Mouse (Mus musculus) ES-Bruce4 (cell line): Measurements from ENCODE around the gene Kcnk5. TPM values are rescaled to one million over a fixed set of nuclear protein-coding genes. Genes with fewer than 3 reads are reported as not detected.

ENCODE experiments used
- H3K27ac ChIP-seq: 2 replicates; pipeline ENCODE4 v1.5.1; 2012; ENCODE audit warnings: low read length, inconsistent platforms; ENCODE audit not compliant: insufficient read depth
- H3K27me3 ChIP-seq: 2 replicates; pipeline ENCODE4 v1.6.1; 2012; ENCODE audit warnings: mild to moderate bottlenecking, low read length, inconsistent platforms; ENCODE audit not compliant: control insufficient read depth, poor library complexity, insufficient read depth, severe bottlenecking
- H3K36me3 ChIP-seq: 2 replicates; pipeline ENCODE4 v1.6.1; 2012; ENCODE audit warnings: inconsistent platforms, mild to moderate bottlenecking, low read length, moderate library complexity; ENCODE audit not compliant: control insufficient read depth, poor library complexity, insufficient read depth, severe bottlenecking
- H3K4me1 ChIP-seq: one replicate; pipeline ENCODE4 v1.8.1; 2011; ENCODE audit warnings: low read length; ENCODE audit not compliant: control insufficient read depth, insufficient read depth
- H3K4me3 ChIP-seq: 2 replicates; pipeline ENCODE4 v1.5.1; 2011; ENCODE audit warnings: low read depth, mild to moderate bottlenecking, low read length
- H3K9ac ChIP-seq: 2 replicates; pipeline ENCODE4 v1.6.1; 2012; ENCODE audit warnings: low read depth, mild to moderate bottlenecking, inconsistent platforms; ENCODE audit not compliant: poor library complexity, severe bottlenecking
- H3K9me3 ChIP-seq: replicated peaks from 2 replicates; pipeline ENCODE4 v1.6.1; 2012; ENCODE audit warnings: mild to moderate bottlenecking, low read length, inconsistent platforms; ENCODE audit not compliant: control insufficient read depth, poor library complexity, insufficient read depth, severe bottlenecking
- CTCF ChIP-seq: IDR thresholded peaks from one replicate; pipeline ENCODE4 v1.8.1; 2011; ENCODE audit warnings: low read depth, low read length
- EP300 ChIP-seq: IDR thresholded peaks from 2 replicates; pipeline ENCODE4 v1.6.1; 2011; ENCODE audit warnings: low read depth, low read length; ENCODE audit not compliant: insufficient read depth
- POLR2A ChIP-seq: IDR thresholded peaks from one replicate; pipeline ENCODE4 v1.8.1; 2011; ENCODE audit warnings: low read length; ENCODE audit not compliant: insufficient read depth
- polyA plus RNA-seq: library from polyadenylated mRNA; stranded (reverse); fragments of >200 nt; gene quantifications from 2 replicates; pipeline ENCODE4 v1.2.4, GENCODE M21; 2011; ENCODE audit warnings: low read depth; ENCODE audit not compliant: missing spikeins, insufficient read depth, insufficient read length

Gene Kcnk5
- polyA plus RNA-seq, 1 experiment = 21.5 TPM

DNA sequence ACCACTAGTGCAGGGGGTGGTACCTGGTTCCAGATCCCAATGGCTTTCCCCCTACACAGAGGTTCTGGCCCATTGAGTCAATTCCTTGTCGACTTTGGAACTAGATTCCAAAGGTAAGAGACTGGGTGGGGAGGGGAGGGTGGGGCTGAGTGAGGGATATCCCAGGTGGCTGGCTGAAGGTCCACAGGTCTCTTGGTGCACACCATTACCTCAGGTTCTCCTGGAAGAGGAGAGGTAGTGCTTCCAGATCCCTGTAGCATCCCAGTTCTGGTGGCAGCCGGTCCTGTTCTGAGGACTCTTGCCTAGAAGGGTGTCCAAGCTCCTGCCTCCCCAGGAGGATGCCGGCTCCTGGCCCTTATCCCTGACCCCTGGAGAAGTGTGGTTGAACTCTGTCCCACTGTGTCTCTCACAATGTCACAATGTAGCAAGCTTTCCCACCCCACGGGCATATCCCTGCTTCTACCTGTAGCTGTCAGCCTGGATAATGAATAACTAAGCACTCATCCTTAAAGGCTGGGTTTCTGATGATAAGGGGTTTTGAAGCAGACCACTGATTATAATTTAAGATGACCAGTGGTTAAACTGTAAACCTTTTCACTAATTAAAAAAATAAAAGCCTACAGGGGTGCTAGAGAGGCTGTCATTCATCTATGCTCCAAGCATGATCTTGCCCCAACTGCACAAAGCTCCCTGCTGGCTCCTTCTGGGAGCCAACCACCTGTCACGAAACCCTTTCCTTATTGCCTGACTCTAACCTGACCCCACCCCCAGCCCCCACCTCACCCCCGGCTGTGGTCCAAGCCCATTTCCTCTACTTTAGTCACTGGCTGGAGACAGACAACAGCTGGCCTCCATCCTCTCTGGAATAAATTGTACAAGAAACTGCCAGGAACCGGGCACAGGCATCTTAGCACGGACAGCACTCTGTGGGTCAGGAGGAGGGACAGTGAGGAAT lies 22.6 kb downstream of the Kcnk5 start:
- Histone ChIP-seq H3K36me3 (no peaks in the 10 kb centered on the region), H3K27ac (no peak overlapping the region), H3K4me3 (no peak overlapping the region), H3K4me1 (peaks cover 17% of the 10 kb centered on the region), H3K9me3 (no peaks in the 10 kb centered on the region), H3K9ac (no peak overlapping the region), H3K27me3 (no peaks in the 10 kb centered on the region)
- TF ChIP-seq CTCF (no peak), EP300 (no peak), POLR2A (no peak)

DNA sequence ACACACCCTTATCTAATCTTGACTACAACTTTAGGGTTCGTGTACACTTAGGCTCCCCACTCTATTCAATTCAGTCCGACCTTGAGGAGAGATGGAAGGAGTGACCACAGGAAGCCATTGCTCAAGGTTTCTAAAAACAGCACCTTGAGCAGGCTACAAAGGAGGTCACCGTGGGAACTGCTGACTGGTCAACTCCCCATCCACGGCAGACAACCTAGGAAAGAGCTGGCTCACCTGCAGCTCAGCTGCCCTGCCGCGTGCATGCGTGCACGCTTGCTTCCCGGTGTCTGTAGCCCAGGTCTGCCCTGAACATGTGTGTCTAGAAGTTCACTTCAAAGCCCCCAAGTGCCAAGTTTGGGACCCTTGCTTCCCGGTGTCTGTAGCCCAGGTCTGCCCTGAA lies 24.0 kb downstream of the Kcnk5 start:
- H3K4me1 ChIP-seq = peaks cover 19% of the 10 kb centered on the region

DNA sequence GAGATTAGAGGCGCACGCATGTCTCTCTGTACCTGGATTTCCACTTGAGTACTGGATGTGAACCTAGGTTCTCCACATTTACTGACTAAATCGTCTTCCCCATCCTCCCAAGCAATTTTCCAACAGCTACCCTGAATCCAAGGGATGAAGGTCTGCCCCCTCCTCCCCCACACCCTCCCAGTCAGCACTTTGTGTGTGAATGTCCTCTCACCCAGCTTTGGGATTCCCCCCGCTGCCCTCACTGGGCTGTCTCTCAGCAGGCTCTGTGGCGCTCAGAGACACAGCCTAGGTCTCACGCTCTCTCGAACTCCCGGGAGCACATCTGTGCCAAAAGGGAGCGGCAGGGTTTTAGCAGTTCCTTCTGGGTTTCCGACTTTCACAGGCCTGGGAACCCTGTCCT lies 25.9 kb downstream of the Kcnk5 start:
- Histone ChIP-seq H3K27ac (no peak overlapping the region), H3K36me3 (no peaks in the 10 kb centered on the region), H3K4me3 (no peak overlapping the region)

More for the DNA sequence above, 24.0 kb downstream of the Kcnk5 start:
- Histone ChIP-seq H3K27me3 (no peaks in the 10 kb centered on the region), H3K27ac (no peak overlapping the region), H3K36me3 (no peaks in the 10 kb centered on the region), H3K4me3 (no peak overlapping the region), H3K9me3 (no peaks in the 10 kb centered on the region), H3K9ac (no peak overlapping the region)
- TF ChIP-seq POLR2A = no peak
- no peak for TF ChIP-seq CTCF
- TF ChIP-seq EP300 = no peak

DNA sequence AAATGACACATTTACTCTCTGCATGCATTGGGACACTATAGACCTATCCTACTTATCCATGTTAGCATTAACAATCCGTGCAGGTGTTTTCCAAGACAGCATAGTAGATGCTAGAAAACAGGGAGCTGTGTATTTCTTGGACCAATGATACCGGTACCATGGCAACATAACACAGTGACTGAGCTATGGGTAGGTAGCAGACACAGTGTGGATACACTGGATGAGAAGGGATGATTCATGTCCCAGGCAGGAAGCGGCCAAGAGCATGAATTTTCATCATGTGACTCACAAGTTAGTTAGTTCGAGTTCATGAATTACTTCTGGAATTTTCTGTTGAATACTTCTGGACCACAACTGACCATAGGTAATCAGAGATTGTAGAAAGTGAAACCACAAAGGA lies 26.7 kb downstream of the Kcnk5 start:
- TF ChIP-seq EP300 (no peak), CTCF (no peak), POLR2A (no peak)
- Histone ChIP-seq H3K27me3 (no peaks in the 10 kb centered on the region), H3K27ac (no peak overlapping the region), H3K9me3 (no peaks in the 10 kb centered on the region), H3K4me1 (peaks cover 20% of the 10 kb centered on the region), H3K36me3 (no peaks in the 10 kb centered on the region), H3K4me3 (no peak overlapping the region), H3K9ac (no peak overlapping the region)

More for the DNA sequence above, 25.9 kb downstream of the Kcnk5 start:
- no peak overlapping the region for H3K9ac ChIP-seq
- TF ChIP-seq CTCF (no peak), POLR2A (no peak), EP300 (no peak)
- H3K4me1 ChIP-seq = peaks cover 20% of the 10 kb centered on the region
- no peaks in the 10 kb centered on the region for H3K9me3 ChIP-seq
- no peaks in the 10 kb centered on the region for H3K27me3 ChIP-seq

DNA sequence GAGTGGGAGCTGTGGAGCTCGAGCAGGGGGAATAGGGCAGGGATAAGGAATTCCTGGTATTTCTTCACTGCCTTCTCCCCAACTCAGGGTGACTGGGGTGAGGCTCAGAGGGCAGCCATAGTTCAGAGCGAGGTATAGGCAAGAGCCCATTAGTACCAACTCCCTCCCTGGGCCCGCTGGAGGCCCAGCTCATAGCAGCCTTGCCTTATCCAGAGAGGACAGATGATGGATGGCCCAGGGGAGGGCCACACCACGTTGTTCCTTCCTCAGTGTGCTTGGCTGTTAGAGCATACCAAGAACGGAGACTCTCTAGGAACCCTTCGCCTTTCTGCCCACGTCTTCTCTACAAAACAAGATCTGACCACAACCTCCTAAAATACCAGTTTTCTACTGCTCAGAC lies 27.4 kb downstream of the Kcnk5 start:
- Histone ChIP-seq H3K27me3 (no peaks in the 10 kb centered on the region), H3K9ac (no peak overlapping the region), H3K4me3 (no peak overlapping the region), H3K9me3 (no peaks in the 10 kb centered on the region), H3K36me3 (no peaks in the 10 kb centered on the region), H3K27ac (no peak overlapping the region), H3K4me1 (peaks cover 20% of the 10 kb centered on the region)
- TF ChIP-seq CTCF = no peak
- no peak for TF ChIP-seq POLR2A
- TF ChIP-seq EP300 = no peak

DNA sequence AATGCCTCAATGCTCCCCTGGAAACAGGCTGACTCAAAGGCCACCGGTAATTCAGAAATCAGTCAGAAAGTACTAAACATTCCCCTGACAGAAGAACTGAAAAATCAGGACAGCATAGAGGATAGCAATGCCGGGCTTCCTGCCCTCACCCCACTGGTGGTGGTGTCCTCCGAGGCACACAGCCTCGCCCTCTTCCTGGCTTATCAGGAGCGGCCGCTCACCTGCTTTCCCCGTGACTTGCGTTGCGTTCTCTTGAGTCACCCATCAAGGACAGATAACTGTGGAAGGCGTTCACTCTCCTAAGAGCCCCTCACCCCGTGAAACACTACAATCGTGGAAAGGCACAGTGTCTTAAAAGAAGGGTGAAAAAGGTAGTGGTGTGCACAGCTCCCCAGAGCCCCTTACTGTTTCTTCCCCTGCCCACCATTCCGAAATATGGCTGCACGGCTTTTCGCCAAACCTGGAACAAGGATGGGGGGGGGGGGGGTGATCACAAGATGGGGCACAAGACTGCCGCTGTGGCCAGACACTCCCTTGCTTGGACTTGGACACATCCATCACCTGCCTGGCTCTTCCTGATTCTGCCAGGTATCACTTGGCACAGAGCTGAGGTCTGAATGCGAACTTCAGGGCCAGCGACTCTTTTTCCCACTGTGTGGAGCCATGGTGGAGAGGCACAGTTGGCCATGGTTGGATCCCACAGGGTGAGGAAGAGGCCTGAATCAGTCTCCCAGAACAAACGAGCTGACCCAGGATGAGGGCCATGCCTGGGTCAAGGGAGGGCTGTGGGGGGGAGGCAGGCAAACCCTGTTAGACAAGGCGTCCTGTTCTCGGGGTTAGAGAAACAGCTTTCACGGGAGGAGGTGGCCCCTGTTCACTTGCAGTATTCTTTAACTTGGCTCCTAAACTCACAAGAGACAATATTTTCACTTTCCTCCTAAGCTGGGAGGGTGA lies 32.2 kb downstream of the Kcnk5 start:
- Histone ChIP-seq H3K36me3 (peaks cover 19% of the 10 kb centered on the region), H3K9ac (no peak overlapping the region), H3K27ac (no peak overlapping the region), H3K4me3 (no peak overlapping the region), H3K27me3 (no peaks in the 10 kb centered on the region), H3K9me3 (no peaks in the 10 kb centered on the region), H3K4me1 (peaks cover 5% of the 10 kb centered on the region)
- TF ChIP-seq EP300 (no peak), CTCF (no peak), POLR2A (no peak)
